Mouse (Mus musculus): ENCODE measurements around the gene Car3.

Gene Car3

DNA sequence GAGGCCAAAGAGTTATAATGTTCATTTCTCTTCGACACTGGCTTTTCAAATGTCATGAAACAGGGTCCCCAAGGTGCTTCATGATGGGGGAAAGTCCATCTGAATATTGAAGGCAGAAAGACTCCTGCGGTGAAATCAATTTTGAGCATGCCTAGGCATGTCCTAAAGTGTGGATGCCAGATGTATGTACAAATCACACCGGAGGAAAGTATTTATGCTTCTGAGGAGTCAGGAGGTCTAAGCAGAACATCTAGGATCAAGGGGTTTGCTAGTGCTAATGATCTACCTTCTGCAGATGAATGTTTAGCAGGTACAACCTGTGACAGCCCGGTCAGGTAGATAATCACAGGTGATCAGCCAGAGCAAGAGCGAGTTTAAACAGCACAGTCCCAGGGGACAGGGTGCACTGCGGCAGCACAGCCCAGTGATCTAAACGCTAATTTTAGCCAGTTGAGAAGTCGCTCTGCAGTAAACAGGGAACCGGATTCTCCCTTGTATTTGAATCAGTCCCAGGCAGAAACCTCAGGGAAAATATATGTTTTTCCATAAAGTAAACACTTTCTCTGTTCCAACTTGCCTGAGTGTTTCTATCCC lies 13.1 kb downstream of the Car3 start:
- DNase-seq (ENCODE audit: low spot score): no peak

- DNase-seq (ENCODE audit: low spot score): peak; percentile 84
Observed at GRCm38 (mm10) chr3:14877251-14877909, 14.1 kb downstream of the Car3 start.

GRCm38 (mm10) chr3:14878749-14879223 lies 15.5 kb downstream of the Car3 start:
- DNase-seq (ENCODE audit: low spot score): peak; percentile 88

DNA sequence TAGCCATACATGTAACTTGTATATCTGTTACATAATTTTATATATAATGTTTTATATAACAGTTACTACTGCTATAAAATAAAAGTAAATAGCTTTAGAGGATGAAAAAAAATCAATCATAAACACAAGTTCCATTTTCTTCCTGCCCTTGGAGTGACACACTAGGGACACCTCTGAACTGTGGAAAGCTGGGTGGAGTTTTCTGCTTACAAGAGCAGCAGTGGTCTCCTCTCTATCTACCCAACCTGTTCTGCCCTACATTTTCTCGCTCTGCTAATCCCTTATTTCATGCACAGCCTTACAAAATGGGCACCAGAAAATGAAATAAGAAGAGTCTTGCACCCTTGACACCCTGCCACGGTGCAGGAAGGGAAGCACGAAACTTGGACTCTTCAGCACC lies 16.0 kb downstream of the Car3 start:
- no peak for DNase-seq (ENCODE audit: low spot score)

DNA sequence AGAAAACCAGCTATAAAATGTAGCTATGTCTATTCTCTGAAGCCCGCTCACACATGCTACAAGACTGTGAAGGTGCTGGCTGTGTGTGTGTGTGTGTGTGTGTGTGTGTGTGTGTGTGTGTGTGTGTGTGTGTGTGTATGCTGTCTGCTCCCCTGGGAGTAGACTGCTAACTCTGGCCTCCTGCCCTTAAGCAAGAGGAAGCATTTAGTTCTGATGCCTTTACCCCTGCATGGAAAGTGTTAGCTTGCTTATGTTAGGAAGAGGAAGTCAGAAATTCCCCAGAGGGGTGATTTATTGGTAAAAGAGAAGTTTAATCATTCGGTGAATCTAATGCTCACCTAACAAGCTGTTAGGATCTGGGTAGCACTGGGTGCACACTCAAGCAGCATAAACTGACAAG lies 17.0 kb downstream of the Car3 start:
- DNase-seq (ENCODE audit: low spot score): no peak

DNA sequence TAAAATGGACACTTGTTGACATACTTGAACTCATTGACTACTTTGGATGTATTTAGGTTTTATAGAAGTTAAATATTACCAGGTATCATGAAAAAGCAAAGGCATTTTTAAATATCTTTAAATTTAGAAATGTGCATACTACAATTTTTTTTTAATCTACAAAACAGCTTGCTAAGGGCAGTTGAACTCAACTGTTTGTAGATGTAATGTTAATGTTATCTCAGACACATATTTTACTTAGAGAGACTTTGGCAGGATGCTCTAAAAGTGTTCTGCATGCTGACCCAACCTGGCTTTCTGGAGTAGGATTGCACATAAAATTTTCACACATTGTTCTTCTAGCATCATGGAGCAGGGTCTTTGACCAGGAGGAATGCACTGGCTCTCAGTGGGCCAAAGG lies 18.7 kb downstream of the Car3 start:
- DNase-seq (ENCODE audit: low spot score): no peak

- DNase-seq (ENCODE audit: low spot score): no peak
Observed at GRCm38 (mm10) chr3:14882756-14883155, 19.4 kb downstream of the Car3 start.

DNA sequence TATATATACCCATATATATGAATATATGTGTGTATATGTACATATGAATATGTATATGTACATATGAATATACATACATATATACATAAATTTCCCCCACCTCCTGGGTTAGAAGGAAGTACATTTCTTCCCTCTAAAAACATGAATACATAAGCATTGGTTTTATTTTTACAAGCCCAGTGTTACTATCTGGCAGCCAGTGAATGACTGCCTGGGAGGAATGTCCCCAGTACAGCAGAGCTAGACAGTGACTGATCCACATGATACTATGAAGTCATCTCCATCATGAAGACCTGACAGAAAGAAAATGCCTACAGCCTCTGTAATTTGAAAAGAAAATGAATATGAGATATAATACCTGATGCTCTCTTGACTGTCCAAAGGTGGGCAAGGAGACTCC lies 21.5 kb downstream of the Car3 start:
- DNase-seq (ENCODE audit: low spot score): no peak

DNA sequence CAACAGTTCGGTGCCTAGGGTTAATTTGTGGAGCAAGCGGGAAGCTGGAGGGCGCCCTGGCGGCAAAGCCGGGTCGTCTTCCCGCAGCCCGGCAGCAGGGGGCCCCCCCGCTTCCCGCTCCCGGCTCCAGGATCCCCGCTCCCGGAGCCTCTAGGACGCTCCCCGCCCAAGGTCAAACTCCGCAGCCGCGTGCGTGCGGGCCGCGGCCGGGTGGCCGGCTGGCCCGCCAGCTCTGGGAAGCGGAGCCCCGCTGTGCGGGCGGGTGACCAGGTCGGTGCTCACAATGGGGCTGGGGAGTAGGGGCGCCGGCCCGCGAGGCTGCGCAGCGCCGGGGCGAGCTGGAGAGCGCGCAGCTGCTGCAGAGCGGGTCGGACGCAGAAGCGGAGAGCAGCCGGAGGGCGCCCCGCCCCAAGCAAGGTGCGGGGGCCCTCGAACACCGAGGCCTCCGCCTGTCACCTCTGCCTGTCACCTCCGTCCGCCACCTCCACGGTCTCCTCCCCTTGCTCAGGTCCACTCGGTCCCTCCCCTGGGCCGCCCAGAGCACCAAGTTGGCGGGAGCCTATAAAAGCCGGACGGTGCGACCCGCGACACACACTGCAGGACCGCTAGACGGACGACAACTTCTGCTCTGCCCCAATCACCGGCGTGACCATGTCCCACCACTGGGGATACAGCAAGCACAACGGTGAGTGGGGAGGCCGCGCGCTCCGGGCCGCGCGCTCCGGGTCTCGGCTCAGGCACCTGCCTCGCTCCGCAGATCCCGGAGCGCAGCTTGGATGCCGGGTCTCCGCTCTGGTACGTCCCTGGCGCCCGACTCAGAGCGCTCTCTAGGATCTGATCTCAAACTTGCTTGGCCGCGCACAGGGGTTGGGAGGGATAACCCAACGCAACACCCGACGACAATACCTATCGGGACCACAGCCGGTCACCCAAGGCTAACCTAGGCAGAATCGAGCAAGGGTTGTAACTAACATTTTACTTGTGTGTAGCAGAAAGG lies 23.1 kb downstream of the Car3 start, which contains the start of gene Car2:
Gene Car2 (plus strand): TSS at position 172 of the 997 bp plus-strand sequence.
- peak; percentile 78 for DNase-seq (ENCODE audit: low spot score)

GRCm38 (mm10) chr3:14887134-14887666 lies 23.9 kb downstream of the Car3 start:
- DNase-seq (ENCODE audit: low spot score): no peak

GRCm38 (mm10) chr3:14887686-14888295 lies 24.5 kb downstream of the Car3 start:
- no peak for DNase-seq (ENCODE audit: low spot score)

- DNase-seq (ENCODE audit: low spot score): no peak
Observed at GRCm38 (mm10) chr3:14888549-14888948, 25.2 kb downstream of the Car3 start.

- DNase-seq (ENCODE audit: low spot score): no peak
Observed at GRCm38 (mm10) chr3:14889085-14889484, 25.8 kb downstream of the Car3 start.

DNA sequence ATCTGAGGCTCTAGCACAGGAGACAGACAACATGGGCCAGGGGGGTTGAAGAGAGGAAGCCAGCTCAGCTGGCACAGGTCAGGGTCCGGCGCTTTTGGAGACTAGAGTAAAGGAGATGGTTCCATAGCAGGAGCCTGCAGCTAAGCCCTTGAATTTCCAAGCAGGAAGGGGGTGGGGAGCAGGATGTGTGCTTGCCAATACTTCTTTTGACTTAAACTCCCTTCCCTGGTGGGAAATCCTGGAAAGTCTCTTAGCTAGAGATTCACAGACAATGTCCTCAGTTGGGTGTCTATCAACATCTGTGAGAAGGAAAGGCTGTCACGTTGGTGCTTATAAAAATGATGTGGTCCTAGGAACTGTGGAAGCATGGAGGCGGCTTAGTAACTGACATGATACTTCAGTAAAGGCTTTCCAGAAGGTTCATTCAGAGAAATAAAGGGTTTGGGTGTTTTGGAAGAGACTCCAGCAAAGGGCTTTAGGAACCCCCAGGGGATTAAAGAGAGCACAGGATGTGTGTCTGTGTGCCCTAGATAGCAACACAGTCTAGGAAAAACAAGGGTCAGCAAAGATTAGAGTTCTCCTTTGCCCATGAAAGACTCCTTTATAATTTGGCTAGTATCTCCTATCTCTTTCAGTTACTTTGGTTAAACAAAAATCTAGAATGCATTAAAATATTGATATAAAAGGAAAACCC lies 26.6 kb downstream of the Car3 start:
- DNase-seq (ENCODE audit: low spot score): no peak

DNA sequence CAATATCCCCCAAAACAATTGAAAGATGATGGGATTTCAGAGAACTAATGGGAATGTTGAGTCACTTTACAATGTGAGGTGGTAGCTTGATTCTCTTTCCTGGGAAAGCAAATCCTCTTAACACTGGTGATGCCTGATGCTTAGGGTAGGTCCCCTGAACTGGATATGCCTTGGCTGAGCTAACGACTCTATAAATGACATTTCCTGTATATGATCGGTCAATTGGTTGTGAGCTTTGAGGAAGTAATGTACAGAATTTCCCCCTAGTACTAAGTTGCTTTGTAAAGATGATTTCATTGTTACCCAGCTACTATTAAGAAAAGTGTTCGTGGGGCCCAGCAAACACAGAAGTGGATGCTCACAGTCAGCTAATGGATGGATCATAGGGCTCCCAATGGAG lies 29.7 kb downstream of the Car3 start:
- no peak for DNase-seq (ENCODE audit: low spot score)

GRCm38 (mm10) chr3:14893700-14894099 lies 30.4 kb downstream of the Car3 start:
- DNase-seq (ENCODE audit: low spot score): no peak

GRCm38 (mm10) chr3:14895333-14895732 lies 32.0 kb downstream of the Car3 start:
- DNase-seq (ENCODE audit: low spot score): no peak

- no peak for DNase-seq (ENCODE audit: low spot score)
Observed at GRCm38 (mm10) chr3:14897770-14898169, 34.5 kb downstream of the Car3 start.

DNA sequence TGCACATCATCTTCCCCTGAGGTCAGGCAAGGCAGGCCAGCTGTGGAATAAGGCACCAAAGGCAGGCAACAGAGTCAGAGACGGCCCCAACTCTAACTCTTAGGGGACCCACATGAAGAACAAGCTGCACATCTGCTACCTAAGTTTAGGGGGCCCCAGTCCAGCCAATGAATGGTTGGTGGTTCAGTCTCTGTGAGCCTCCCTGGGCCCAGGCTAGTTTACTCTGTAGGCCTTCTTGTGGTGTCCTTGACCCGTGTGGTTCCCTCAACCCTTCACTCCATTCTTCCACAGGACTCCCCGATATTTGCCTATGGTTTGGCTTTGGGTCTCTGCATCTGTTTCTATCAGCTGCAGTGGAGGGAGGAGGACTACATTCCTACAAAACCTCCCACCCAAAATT lies 40.1 kb downstream of the Car3 start:
- no peak for DNase-seq (ENCODE audit: low spot score)

- no peak for DNase-seq (ENCODE audit: low spot score)
Observed at GRCm38 (mm10) chr3:14904165-14904564, 40.9 kb downstream of the Car3 start.

GRCm38 (mm10) chr3:14907271-14907670 lies 44.0 kb downstream of the Car3 start:
- no peak for DNase-seq (ENCODE audit: low spot score)
